In genomic region chr1:172391807-172392581, GRCm38 (mm10) we compare ENCODE assay signal across 8 mouse cellular contexts. TPM values are rescaled to one million over a fixed set of nuclear protein-coding genes. Genes with fewer than 3 reads are reported as not detected.
DNase-seq lines count a peak whose midpoint lies in the region; ATAC-seq and TF ChIP-seq lines count a peak whose summit lies in the region.

No protein-coding gene starts in this region.

- no peak for ATAC-seq in lung, embryonic 16.5 days (ENCODE audit: low read depth)

- H3K4me2 ChIP-seq in lung, embryonic 16.5 days (ENCODE audit: low read depth, low read length): peak overlapping the region; percentile 38

- H3K9me3 ChIP-seq in lung, embryonic 16.5 days (ENCODE audit: control insufficient read depth, low read length): no peaks in the 10 kb centered on the region

- H3K9ac ChIP-seq in lung, embryonic 16.5 days (ENCODE audit: low read length): no peak overlapping the region

- WGBS in lung, embryonic 16.5 days: 14% methylated on average over 20 of the region's 20 CpGs
- WGBS in lung, adult 2 months: 31% methylated on average over 20 of the region's 20 CpGs

- DNase-seq in cerebellum, postnatal 14 days: peak; percentile 35 to 60
- DNase-seq in cerebellum, adult 9-11 months: no peak
- DNase-seq in lung, adult 2 months: no peak
- peak; percentile 19 for DNase-seq in kidney, postnatal 14 days
- peak; percentile 69 for DNase-seq in retina, embryonic 14.5 days (ENCODE audit: low spot score)
- no peak for DNase-seq in spleen, adult 18-20 months
- DNase-seq in right cerebral cortex, adult 18-20 months: no peak

- H3K4me3 ChIP-seq in lung, embryonic 16.5 days (ENCODE audit: low read length): 0 out of 2 replicates have a peak overlapping the region, but pooled peaks have one; percentile 1
- H3K4me3 ChIP-seq in lung, adult 2 months (replicated peaks; ENCODE audit: extremely low read depth, low read depth, low read length): no peak overlapping the region

- H3K27ac ChIP-seq in lung, embryonic 16.5 days (ENCODE audit: low read length): no peak overlapping the region

- H3K27me3 ChIP-seq in lung, embryonic 16.5 days (ENCODE audit: control insufficient read depth, insufficient read depth, low read depth, low read length): no peaks in the 10 kb centered on the region

- H3K4me1 ChIP-seq in lung, embryonic 16.5 days (replicated peaks; ENCODE audit: control insufficient read depth, insufficient read depth, low read length): peaks cover 7% of the 10 kb centered on the region
- no peaks in the 10 kb centered on the region for H3K4me1 ChIP-seq in lung, adult 2 months (ENCODE audit: control insufficient read depth, insufficient read depth, low read length)

- no peaks in the 10 kb centered on the region for H3K36me3 ChIP-seq in lung, embryonic 16.5 days (ENCODE audit: control insufficient read depth, insufficient read depth, low read length)

- no peak for TF ChIP-seq CTCF in lung, adult 2 months (IDR thresholded peaks at IDR 0.05; ENCODE audit: insufficient read depth, low read length)

- TF ChIP-seq POLR2A in lung, adult 2 months (IDR thresholded peaks at IDR 0.05; ENCODE audit: borderline replicate concordance, extremely low read depth, low read depth, low read length): no peak

RNA-seq across cellular contexts. Expression of gene Pigm, which starts 15.6 kb away (rescaled TPM):
- polyA plus RNA-seq in lung, embryonic 16.5 days (2015; fragmentation: Nextera tagmentation; extraction: Ambion mirVana): 5.0 and 6.2 TPM in 2 replicates
- 8.2 and 9.1 TPM in 2 replicates for polyA plus RNA-seq in lung, adult 2 months (2012; rRNA removed)

RNA-seq across cellular contexts. Expression of gene Kcnj10, which starts 51.0 kb away (rescaled TPM):
- polyA plus RNA-seq in lung, embryonic 16.5 days (2015; fragmentation: Nextera tagmentation; extraction: Ambion mirVana): 0.15 and 0.20 TPM in 2 replicates
- 0.12 and 0.28 TPM in 2 replicates for polyA plus RNA-seq in lung, adult 2 months (2012; rRNA removed)

Comparison
In these comparisons a context has a peak if more than half of its experiments do, and no peak if none do; other contexts are left out.
1. DNase-seq: peak in cerebellum, postnatal 14 days (2 of 2), kidney, postnatal 14 days (single experiment) and retina, embryonic 14.5 days (single experiment); none in cerebellum, adult 9-11 months (single experiment), lung, adult 2 months (single experiment), spleen, adult 18-20 months (0 of 2) and right cerebral cortex, adult 18-20 months (single experiment).